Mouse (Mus musculus) ES-Bruce4 (cell line): Measurements from ENCODE around the gene Itpkc. TPM values are rescaled to one million over a fixed set of nuclear protein-coding genes. Genes with fewer than 3 reads are reported as not detected.

Experiments used
- H3K27ac ChIP-seq: 2 replicates; pipeline ENCODE4 v1.5.1; 2012; ENCODE audit warnings: low read length, inconsistent platforms; ENCODE audit not compliant: insufficient read depth
- H3K27me3 ChIP-seq: 2 replicates; pipeline ENCODE4 v1.6.1; 2012; ENCODE audit warnings: mild to moderate bottlenecking, low read length, inconsistent platforms; ENCODE audit not compliant: control insufficient read depth, poor library complexity, insufficient read depth, severe bottlenecking
- H3K36me3 ChIP-seq: 2 replicates; pipeline ENCODE4 v1.6.1; 2012; ENCODE audit warnings: inconsistent platforms, mild to moderate bottlenecking, low read length, moderate library complexity; ENCODE audit not compliant: control insufficient read depth, poor library complexity, insufficient read depth, severe bottlenecking
- H3K4me1 ChIP-seq: one replicate; pipeline ENCODE4 v1.8.1; 2011; ENCODE audit warnings: low read length; ENCODE audit not compliant: control insufficient read depth, insufficient read depth
- H3K4me3 ChIP-seq: 2 replicates; pipeline ENCODE4 v1.5.1; 2011; ENCODE audit warnings: low read depth, mild to moderate bottlenecking, low read length
- H3K9ac ChIP-seq: 2 replicates; pipeline ENCODE4 v1.6.1; 2012; ENCODE audit warnings: low read depth, mild to moderate bottlenecking, inconsistent platforms; ENCODE audit not compliant: poor library complexity, severe bottlenecking
- H3K9me3 ChIP-seq: replicated peaks from 2 replicates; pipeline ENCODE4 v1.6.1; 2012; ENCODE audit warnings: mild to moderate bottlenecking, low read length, inconsistent platforms; ENCODE audit not compliant: control insufficient read depth, poor library complexity, insufficient read depth, severe bottlenecking
- CTCF ChIP-seq: IDR thresholded peaks from one replicate; pipeline ENCODE4 v1.8.1; 2011; ENCODE audit warnings: low read depth, low read length
- EP300 ChIP-seq: IDR thresholded peaks from 2 replicates; pipeline ENCODE4 v1.6.1; 2011; ENCODE audit warnings: low read depth, low read length; ENCODE audit not compliant: insufficient read depth
- POLR2A ChIP-seq: IDR thresholded peaks from one replicate; pipeline ENCODE4 v1.8.1; 2011; ENCODE audit warnings: low read length; ENCODE audit not compliant: insufficient read depth
- polyA plus RNA-seq: library from polyadenylated mRNA; stranded (reverse); fragments of >200 nt; gene quantifications from 2 replicates; pipeline ENCODE4 v1.2.4, GENCODE M21; 2011; ENCODE audit warnings: low read depth; ENCODE audit not compliant: missing spikeins, insufficient read depth, insufficient read length

Itpkc gene
- polyA plus RNA-seq, 1 experiment: 11.3 TPM

DNA sequence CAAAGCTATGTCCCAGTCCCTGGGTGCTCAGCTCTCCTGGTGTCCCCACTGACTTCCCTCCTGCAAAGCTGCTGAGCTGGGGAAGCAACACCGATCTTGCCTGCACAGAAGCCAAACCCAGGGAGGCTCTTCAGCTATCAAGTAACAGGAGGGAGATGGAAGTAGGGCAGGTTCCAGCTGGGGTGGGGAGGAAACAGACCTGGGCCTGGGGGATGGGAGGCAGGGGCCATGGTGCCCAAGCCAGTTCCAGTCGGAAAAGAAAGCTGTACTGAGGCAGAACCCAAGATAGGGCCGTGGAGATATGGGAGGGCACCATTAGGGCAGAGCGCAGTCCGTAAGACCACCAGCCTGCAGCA, 65.0 kb downstream of the Itpkc start:
- H3K4me3 ChIP-seq: no peak overlapping the region

DNA sequence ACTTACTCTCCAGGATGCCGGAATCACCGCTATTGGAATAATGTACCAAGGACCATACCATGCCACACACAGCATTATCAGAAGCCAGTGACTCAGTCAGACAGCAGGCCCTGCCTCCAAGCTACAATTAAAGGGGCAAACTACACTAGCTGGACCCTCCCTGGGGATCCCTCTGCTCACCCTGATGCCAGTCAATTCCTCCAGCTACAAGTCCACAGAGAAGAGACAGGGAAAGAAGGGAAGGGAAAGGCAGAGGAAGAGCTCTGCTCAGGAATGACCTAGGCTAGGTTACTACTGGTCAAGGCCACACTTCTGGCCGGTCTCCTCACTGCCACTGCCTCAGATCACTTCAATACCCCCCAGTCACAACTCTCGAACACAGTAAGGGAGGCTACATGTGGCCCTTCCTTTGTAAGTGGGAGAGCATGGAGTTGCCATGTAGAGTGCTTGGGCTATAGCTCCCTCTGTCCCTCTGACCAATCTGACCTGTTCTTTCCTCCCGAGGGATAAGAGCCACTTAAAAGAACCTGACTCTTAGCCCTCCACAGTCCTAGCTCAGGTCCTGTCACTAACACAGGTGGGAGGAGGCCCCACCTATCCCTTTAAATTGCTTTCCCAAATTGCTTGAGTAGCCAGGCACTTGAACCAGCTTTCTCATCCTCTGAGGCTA, 65.5 kb downstream of the Itpkc start:
- no peaks in the 10 kb centered on the region for H3K36me3 ChIP-seq

More for the DNA sequence above, 65.0 kb downstream of the Itpkc start:
- Histone ChIP-seq H3K9me3 (no peaks in the 10 kb centered on the region), H3K27me3 (no peaks in the 10 kb centered on the region), H3K27ac (no peak overlapping the region), H3K36me3 (no peaks in the 10 kb centered on the region), H3K4me1 (peaks cover 2% of the 10 kb centered on the region), H3K9ac (no peak overlapping the region)
- TF ChIP-seq CTCF (no peak), POLR2A (no peak), EP300 (no peak)

GRCm38 (mm10) chr7:27161744-27162143, 66.7 kb downstream of the Itpkc start:
- Histone ChIP-seq H3K4me3 (no peak overlapping the region), H3K27ac (no peak overlapping the region), H3K9ac (no peak overlapping the region), H3K36me3 (no peaks in the 10 kb centered on the region), H3K9me3 (no peaks in the 10 kb centered on the region), H3K4me1 (peaks cover 2% of the 10 kb centered on the region), H3K27me3 (no peaks in the 10 kb centered on the region)
- no peak for TF ChIP-seq EP300
- no peak for TF ChIP-seq CTCF
- no peak for TF ChIP-seq POLR2A

More for the DNA sequence above, 65.5 kb downstream of the Itpkc start:
- H3K4me3 ChIP-seq: no peak overlapping the region
- H3K27ac ChIP-seq: no peak overlapping the region
- TF ChIP-seq POLR2A (no peak), CTCF (no peak), EP300 (no peak)
- no peak overlapping the region for H3K9ac ChIP-seq
- H3K27me3 ChIP-seq: no peaks in the 10 kb centered on the region
- H3K9me3 ChIP-seq: no peaks in the 10 kb centered on the region
- peaks cover 2% of the 10 kb centered on the region for H3K4me1 ChIP-seq

DNA sequence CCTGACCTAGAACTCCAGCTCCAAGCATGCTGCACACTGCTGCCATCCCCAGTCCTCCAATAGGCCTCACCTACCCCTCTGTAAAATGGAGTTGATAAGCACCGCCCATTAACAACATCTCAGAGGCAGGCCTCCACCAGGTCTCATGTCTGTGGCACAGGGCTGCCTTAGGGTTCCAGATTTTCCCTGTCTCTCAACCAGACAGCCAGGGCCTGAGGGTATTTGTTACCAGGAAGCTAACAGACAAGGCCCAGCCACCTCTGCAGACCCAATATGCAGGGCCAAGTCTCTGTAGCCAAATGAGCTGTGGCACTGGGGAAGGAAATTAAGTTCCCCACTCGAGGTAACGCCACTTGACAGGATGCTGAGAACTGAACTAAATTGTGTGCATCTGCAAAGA, 67.5 kb downstream of the Itpkc start:
- TF ChIP-seq CTCF (no peak), EP300 (no peak), POLR2A (no peak)
- H3K4me1 ChIP-seq: peaks cover 3% of the 10 kb centered on the region
- H3K9ac ChIP-seq: no peak overlapping the region
- no peak overlapping the region for H3K4me3 ChIP-seq
- no peaks in the 10 kb centered on the region for H3K27me3 ChIP-seq
- H3K9me3 ChIP-seq: no peaks in the 10 kb centered on the region
- no peak overlapping the region for H3K27ac ChIP-seq
- no peaks in the 10 kb centered on the region for H3K36me3 ChIP-seq

DNA sequence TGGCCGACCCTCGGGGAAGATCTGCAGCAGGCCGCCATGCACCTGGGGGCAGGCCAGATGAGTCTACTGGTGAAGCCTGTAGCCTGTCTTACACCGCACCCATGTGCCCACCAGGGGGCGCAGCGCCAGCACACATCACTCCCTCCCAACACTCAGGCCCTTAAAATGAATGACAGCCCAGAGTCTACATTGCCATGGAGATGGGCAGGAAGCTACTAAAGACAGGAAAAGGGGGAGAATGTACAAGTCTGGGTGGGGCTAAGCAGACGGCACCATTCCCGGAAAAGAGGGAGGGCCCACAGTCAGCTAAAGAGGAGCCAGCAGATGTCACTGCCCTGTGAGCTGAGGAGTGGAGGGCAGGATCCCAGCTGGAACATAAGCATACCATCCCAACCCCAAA, 68.6 kb downstream of the Itpkc start:
- TF ChIP-seq EP300 (0 out of 2 replicates have a peak, but pooled peaks have one; percentile 5), CTCF (peak; percentile 97), POLR2A (no peak)
- H3K27me3 ChIP-seq: no peaks in the 10 kb centered on the region
- no peaks in the 10 kb centered on the region for H3K9me3 ChIP-seq
- H3K9ac ChIP-seq: no peak overlapping the region
- H3K4me1 ChIP-seq: peaks cover 3% of the 10 kb centered on the region
- H3K27ac ChIP-seq: peak overlapping the region; percentile 18; the same call in 1 of the 2 replicates
- no peaks in the 10 kb centered on the region for H3K36me3 ChIP-seq
- H3K4me3 ChIP-seq: no peak overlapping the region

DNA sequence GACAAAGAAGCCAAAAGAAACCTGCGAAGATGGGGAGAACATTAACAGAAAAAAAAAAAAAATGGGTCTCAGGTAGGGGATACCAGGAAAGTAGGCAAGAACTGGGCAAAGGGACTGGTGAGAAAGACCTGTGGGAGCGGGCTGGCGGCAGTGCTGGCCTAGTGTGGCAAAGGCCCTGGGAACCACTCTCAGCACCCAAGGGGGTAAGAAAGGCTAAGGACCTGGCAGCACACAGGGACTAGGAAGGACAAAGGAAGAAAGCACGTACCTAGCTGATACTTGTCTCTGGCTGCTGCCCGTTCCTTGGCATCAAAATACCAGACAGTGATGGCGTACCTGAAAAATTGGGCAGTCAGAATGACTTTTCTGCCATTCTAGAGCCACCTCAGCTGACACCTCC, 69.2 kb downstream of the Itpkc start:
- H3K4me3 ChIP-seq: no peak overlapping the region
- H3K9ac ChIP-seq: no peak overlapping the region
- H3K4me1 ChIP-seq: peaks cover 3% of the 10 kb centered on the region
- no peak overlapping the region for H3K27ac ChIP-seq
- H3K36me3 ChIP-seq: no peaks in the 10 kb centered on the region
- no peaks in the 10 kb centered on the region for H3K27me3 ChIP-seq
- TF ChIP-seq POLR2A (no peak), CTCF (no peak), EP300 (no peak)
- H3K9me3 ChIP-seq: no peaks in the 10 kb centered on the region
